Mouse (Mus musculus) cerebellum, postnatal 4 days (tissue): ENCODE results near the gene Gm28539.

Source experiments
- DNase-seq, 2 experiments: peaks; one replicate each; pipeline ENCODE4 v3.0.0; 2022; ENCODE audit warnings: low spot score in 2 of 2, mixed read lengths in 1 of 2

Gm28539 gene

GRCm38 (mm10) chr16:18836468-18837208 lies at the start of gene Gm28539, which contains the start of gene 2510002D24Rik:
Gm28539 (plus strand) TSS chr16:18836584.
2510002D24Rik (plus strand) TSS chr16:18836578.
- DNase-seq = peak; percentile 85 to 93

- DNase-seq = no peak
Observed at GRCm38 (mm10) chr16:18786652-18787051, 49.7 kb upstream of the Gm28539 start.

GRCm38 (mm10) chr16:18788627-18789406 lies 47.6 kb upstream of the Gm28539 start:
- no peak for DNase-seq

- DNase-seq = no peak
Observed at GRCm38 (mm10) chr16:18795223-18795899, 41.0 kb upstream of the Gm28539 start.

GRCm38 (mm10) chr16:18796645-18797044 lies 39.7 kb upstream of the Gm28539 start:
- no peak for DNase-seq

GRCm38 (mm10) chr16:18798151-18798550 lies 38.2 kb upstream of the Gm28539 start:
- DNase-seq = no peak

GRCm38 (mm10) chr16:18798841-18799240 lies 37.5 kb upstream of the Gm28539 start:
- peak in 1 of 2 experiments; percentile 52 for DNase-seq

GRCm38 (mm10) chr16:18805746-18806145 lies 30.6 kb upstream of the Gm28539 start:
- DNase-seq = no peak

- no peak for DNase-seq
Observed at GRCm38 (mm10) chr16:18809001-18809400, 27.4 kb upstream of the Gm28539 start.

- DNase-seq = peak in 1 of 2 experiments; percentile 5
Observed at GRCm38 (mm10) chr16:18811032-18811431, 25.4 kb upstream of the Gm28539 start.

GRCm38 (mm10) chr16:18811468-18812384 lies 24.7 kb upstream of the Gm28539 start, which contains the start of the genes Ufd1 and Cdc45:
Ufd1 (plus strand) TSS chr16:18811779.
Cdc45 (minus strand) TSS chr16:18811987.
- peak; percentile 57 to 80 for DNase-seq

- no peak for DNase-seq
Observed at GRCm38 (mm10) chr16:18812385-18812910, 23.9 kb upstream of the Gm28539 start.

- DNase-seq = no peak
Observed at GRCm38 (mm10) chr16:18822356-18822755, 14.0 kb upstream of the Gm28539 start.

GRCm38 (mm10) chr16:18822925-18823324 lies 13.5 kb upstream of the Gm28539 start:
- DNase-seq = no peak

GRCm38 (mm10) chr16:18828630-18829029 lies 7.8 kb upstream of the Gm28539 start:
- DNase-seq = no peak

- DNase-seq = no peak
Observed at GRCm38 (mm10) chr16:18829102-18829501, 7.3 kb upstream of the Gm28539 start.

- DNase-seq = no peak
Observed at GRCm38 (mm10) chr16:18833486-18833885, 2.9 kb upstream of the Gm28539 start.

GRCm38 (mm10) chr16:18836073-18836467 lies 314 bp upstream of the Gm28539 start:
- DNase-seq = no peak

GRCm38 (mm10) chr16:18838346-18838745 lies 2.0 kb downstream of the Gm28539 start:
- no peak for DNase-seq

- DNase-seq = no peak
Observed at GRCm38 (mm10) chr16:18846301-18846820, 10.0 kb downstream of the Gm28539 start.
